Mouse (Mus musculus) limb, embryonic 11.5 days (tissue): ENCODE data around the gene Gm45021. TPM values are rescaled to one million over a fixed set of nuclear protein-coding genes. Genes with fewer than 3 reads are reported as not detected.

Source experiments
- ATAC-seq: fragments of 200-750 bp; cut with Nextera tagmentation; 2 replicates; pipeline ENCODE4 v1.8.0; 2017; ENCODE audit warnings: low read depth; ENCODE audit not compliant: insufficient number of reproducible peaks, low FRiP score, low TSS enrichment
- DNase-seq: peaks from one replicate; pipeline ENCODE4 v3.0.0-alpha.2; 2015; ENCODE audit warnings: low spot score
- H3K27ac ChIP-seq: fragments of 300-500 bp; sonication (generic); replicated peaks from 2 replicates; pipeline ENCODE4 v1.5.1; 2014; ENCODE audit warnings: low read depth, mild to moderate bottlenecking, low read length
- H3K27me3 ChIP-seq: fragments of 300-500 bp; sonication (generic); 2 replicates; pipeline ENCODE4 v1.6.1; 2014; ENCODE audit warnings: mild to moderate bottlenecking, low read length, mixed read lengths; ENCODE audit not compliant: control insufficient read depth, insufficient read depth
- H3K36me3 ChIP-seq: fragments of 300-500 bp; sonication (generic); 2 replicates; pipeline ENCODE4 v1.6.1; 2014; ENCODE audit warnings: mild to moderate bottlenecking, low read length, moderate library complexity, mixed read lengths; ENCODE audit not compliant: control insufficient read depth, insufficient read depth
- H3K4me1 ChIP-seq: fragments of 300-500 bp; sonication (generic); 2 replicates; pipeline ENCODE4 v1.6.1; 2014; ENCODE audit warnings: low read length, mixed read lengths; ENCODE audit not compliant: control insufficient read depth, insufficient read depth
- H3K4me2 ChIP-seq: fragments of 300-500 bp; sonication (generic); 2 replicates; pipeline ENCODE4 v1.6.1; 2014; ENCODE audit warnings: low read depth, mild to moderate bottlenecking, moderate library complexity; ENCODE audit not compliant: severe bottlenecking
- H3K4me3 ChIP-seq: fragments of 300-500 bp; sonication (generic); 2 replicates; pipeline ENCODE4 v1.5.1; 2014; ENCODE audit warnings: low read depth, low read length
- H3K9ac ChIP-seq: fragments of 300-500 bp; sonication (generic); 2 replicates; pipeline ENCODE4 v1.6.1; 2014; ENCODE audit warnings: mild to moderate bottlenecking, low read length
- H3K9me3 ChIP-seq: fragments of 300-500 bp; sonication (generic); 2 replicates; pipeline ENCODE4 v1.6.1; 2016; ENCODE audit warnings: low read length; ENCODE audit not compliant: control insufficient read depth
- WGBS: fragments of 180-500 bp; shearing (Covaris S2); extraction: QIAGEN DNeasy Blood & Tissue Kit; methylation state at CpG from one replicate; pipeline ENCODE4 v1.1.7; 2014; 5-methylcytosine and 5-hydroxymethylcytosine counted together
- polyA plus RNA-seq: library from polyadenylated mRNA; unstranded; fragments of >200 nt; fragmentation: Nextera tagmentation; extraction: Ambion mirVana; gene quantifications from 2 replicates; pipeline ENCODE4 v1.2.1, GENCODE M21; 2014

Gm45021 gene
- polyA plus RNA-seq, 1 experiment from 2014 or later, result not detected

- 85% methylated on average over 6 of the region's 6 CpGs for WGBS
- no peak for DNase-seq
- Histone ChIP-seq H3K27me3 (no peaks in the 10 kb centered on the region), H3K36me3 (no peaks in the 10 kb centered on the region), H3K4me1 (no peaks in the 10 kb centered on the region), H3K4me3 (no peak overlapping the region), H3K9me3 (no peaks in the 10 kb centered on the region), H3K9ac (no peak overlapping the region), H3K4me2 (no peak overlapping the region), H3K27ac (no peak overlapping the region)
- ATAC-seq, result no peak
Observed at GRCm38 (mm10) chr6:48548314-48548713, 41.1 kb upstream of the Gm45021 start.

- Histone ChIP-seq H3K4me1 (peaks cover 3% of the 10 kb centered on the region; the same call in 1 of the 2 replicates), H3K36me3 (no peaks in the 10 kb centered on the region), H3K4me3 (no peak overlapping the region), H3K9ac (no peak overlapping the region), H3K27ac (no peak overlapping the region), H3K27me3 (no peaks in the 10 kb centered on the region), H3K9me3 (no peaks in the 10 kb centered on the region), H3K4me2 (no peak overlapping the region)
- 47% methylated on average over 4 of the region's 4 CpGs for WGBS
- ATAC-seq (no peak), DNase-seq (peak; percentile 57)
Observed at GRCm38 (mm10) chr6:48552918-48553317, 36.5 kb upstream of the Gm45021 start.

- no peak for ATAC-seq
Observed at GRCm38 (mm10) chr6:48553819-48554218, 35.6 kb upstream of the Gm45021 start.

GRCm38 (mm10) chr6:48554280-48555103, 34.9 kb upstream of the Gm45021 start, which contains the start of gene Lrrc61:
TSS of gene Lrrc61 (plus strand) at chr6:48554796.
- Histone ChIP-seq H3K9ac (peak within 1 kb of the TSS; percentile 76), H3K4me2 (peak within 1 kb of the TSS; percentile 68), H3K27me3 (no peaks in the 10 kb centered on the region), H3K27ac (peak within 1 kb of the TSS; percentile 93), H3K4me3 (peak within 1 kb of the TSS; percentile 32), H3K9me3 (no peaks in the 10 kb centered on the region), H3K4me1 (peaks cover 3% of the 10 kb centered on the region; the same call in 1 of the 2 replicates), H3K36me3 (no peaks in the 10 kb centered on the region)
- 3% methylated on average over 39 of the region's 39 CpGs for WGBS
- ATAC-seq (peak; percentile 89), DNase-seq (peak; percentile 93)

More at GRCm38 (mm10) chr6:48553819-48554218, 35.6 kb upstream of the Gm45021 start:
- Histone ChIP-seq H3K27ac (peak overlapping the region; percentile 93; the same call in 1 of the 2 replicates), H3K4me3 (peak overlapping the region; percentile 32; the same call in 1 of the 2 replicates), H3K4me1 (peaks cover 3% of the 10 kb centered on the region; the same call in 1 of the 2 replicates), H3K36me3 (no peaks in the 10 kb centered on the region), H3K9ac (peak overlapping the region; percentile 76), H3K27me3 (no peaks in the 10 kb centered on the region), H3K9me3 (no peaks in the 10 kb centered on the region), H3K4me2 (peak overlapping the region; percentile 68)
- WGBS, result 82% methylated on average over 4 of the region's 4 CpGs
- no peak for DNase-seq

- no peaks in the 10 kb centered on the region for H3K36me3 ChIP-seq
- H3K4me1 ChIP-seq, result peaks cover 3% of the 10 kb centered on the region; the same call in 1 of the 2 replicates
- peak; percentile 61; the same call in 1 of the 2 replicates for ATAC-seq
- no peaks in the 10 kb centered on the region for H3K9me3 ChIP-seq
- peak overlapping the region; percentile 32 for H3K4me3 ChIP-seq
- peak overlapping the region; percentile 76 for H3K9ac ChIP-seq
- H3K4me2 ChIP-seq, result peak overlapping the region; percentile 68
- WGBS, result 38% methylated on average over 13 of the region's 14 CpGs
- H3K27ac ChIP-seq, result peak overlapping the region; percentile 93
- no peaks in the 10 kb centered on the region for H3K27me3 ChIP-seq
- DNase-seq, result peak; percentile 69
Observed at GRCm38 (mm10) chr6:48555104-48555890, 34.1 kb upstream of the Gm45021 start.

- ATAC-seq (no peak), DNase-seq (no peak)
- H3K27ac ChIP-seq, result no peak overlapping the region
- H3K9ac ChIP-seq, result no peak overlapping the region
- no peaks in the 10 kb centered on the region for H3K9me3 ChIP-seq
- H3K4me2 ChIP-seq, result no peak overlapping the region
- no peaks in the 10 kb centered on the region for H3K27me3 ChIP-seq
- H3K36me3 ChIP-seq, result no peaks in the 10 kb centered on the region
- no peak overlapping the region for H3K4me3 ChIP-seq
- peaks cover 3% of the 10 kb centered on the region; the same call in 1 of the 2 replicates for H3K4me1 ChIP-seq
- WGBS, result 87% methylated on average over 3 of the region's 3 CpGs
Observed at GRCm38 (mm10) chr6:48555956-48556355, 33.5 kb upstream of the Gm45021 start.

GRCm38 (mm10) chr6:48565693-48566310, 23.6 kb upstream of the Gm45021 start:
- Histone ChIP-seq H3K4me2 (no peak overlapping the region), H3K9me3 (no peaks in the 10 kb centered on the region), H3K9ac (no peak overlapping the region), H3K36me3 (no peaks in the 10 kb centered on the region), H3K27me3 (no peaks in the 10 kb centered on the region), H3K4me3 (no peak overlapping the region), H3K4me1 (no peaks in the 10 kb centered on the region), H3K27ac (no peak overlapping the region)
- ATAC-seq, result no peak
- WGBS, result 93% methylated on average over 4 of the region's 4 CpGs
- no peak for DNase-seq

- Histone ChIP-seq H3K27ac (no peak overlapping the region), H3K9ac (0 out of 2 replicates have a peak overlapping the region, but pooled peaks have one; percentile 7), H3K4me2 (no peak overlapping the region), H3K36me3 (no peaks in the 10 kb centered on the region), H3K9me3 (no peaks in the 10 kb centered on the region), H3K4me1 (no peaks in the 10 kb centered on the region), H3K27me3 (no peaks in the 10 kb centered on the region), H3K4me3 (no peak overlapping the region)
- no peak for ATAC-seq
- DNase-seq, result no peak
- WGBS, result 79% methylated on average over 5 of the region's 5 CpGs
Observed at GRCm38 (mm10) chr6:48566312-48566711, 23.1 kb upstream of the Gm45021 start.
